Mouse (Mus musculus) hematopoietic multipotent progenitor cell, adult 10-12 weeks (in vitro differentiated cells): ENCODE results near the gene Vmn2r29. TPM values are rescaled to one million over a fixed set of nuclear protein-coding genes. Genes with fewer than 3 reads are reported as not detected.

Experiments
- polyA plus RNA-seq: library from polyadenylated mRNA; stranded (reverse); fragments of >175 nt; gene quantifications from 2 replicates; pipeline ENCODE4 v1.2.3, GENCODE M21; 2012; ENCODE audit warnings: low replicate concordance

The Vmn2r29 gene
- not detected in 2 replicates for polyA plus RNA-seq

GRCm38 (mm10) chr7:7247228-7247627 is at the start of gene Vmn2r29:
Gene Vmn2r29 (minus strand): TSS chr7:7247328.

GRCm38 (mm10) chr7:7277966-7278567 is 30.9 kb upstream of the Vmn2r29 start, which contains the start of gene Gm45844:
Gene Gm45844 (minus strand): TSS chr7:7278289.

GRCm38 (mm10) chr7:7209313-7210151 is 37.6 kb downstream of the Vmn2r29 start, which contains the start of gene Zfp772:
Gene Zfp772 (minus strand): TSS chr7:7209998.

Other genes starting within 250 kb of the Vmn2r29 start
- gene Zfp954, start 125.8 kb downstream of the Vmn2r29 start, polyA plus RNA-seq: 3.6 and 4.2 TPM in 2 replicates
- 0.16 and 0.22 TPM in 2 replicates for gene Zfp773, start 110.6 kb downstream of the Vmn2r29 start, polyA plus RNA-seq
- 0.66 and 0.74 TPM in 2 replicates for gene Zfp418, start 76.0 kb downstream of the Vmn2r29 start, polyA plus RNA-seq
- gene Zfp772, start 37.3 kb downstream of the Vmn2r29 start, polyA plus RNA-seq: 0.11 and 0.31 TPM in 2 replicates
- not detected in 2 replicates for gene Gm45844, start 31.0 kb upstream of the Vmn2r29 start, polyA plus RNA-seq
- gene Clcn4, start 53.5 kb upstream of the Vmn2r29 start, polyA plus RNA-seq: 10.6 and 13.0 TPM in 2 replicates
- gene Vmn2r30, start 90.3 kb upstream of the Vmn2r29 start, polyA plus RNA-seq: 0.03 TPM in 1 of 2 replicates, not detected in the other
- not detected in 2 replicates for gene Gm45783, start 127.2 kb upstream of the Vmn2r29 start, polyA plus RNA-seq
- not detected in 2 replicates for gene Vmn2r31, start 152.4 kb upstream of the Vmn2r29 start, polyA plus RNA-seq
- gene Vmn2r32, start 232.7 kb upstream of the Vmn2r29 start, polyA plus RNA-seq: not detected in 2 replicates